Comparison of ENCODE assay signal across 8 mouse cellular contexts in the genomic region with DNA sequence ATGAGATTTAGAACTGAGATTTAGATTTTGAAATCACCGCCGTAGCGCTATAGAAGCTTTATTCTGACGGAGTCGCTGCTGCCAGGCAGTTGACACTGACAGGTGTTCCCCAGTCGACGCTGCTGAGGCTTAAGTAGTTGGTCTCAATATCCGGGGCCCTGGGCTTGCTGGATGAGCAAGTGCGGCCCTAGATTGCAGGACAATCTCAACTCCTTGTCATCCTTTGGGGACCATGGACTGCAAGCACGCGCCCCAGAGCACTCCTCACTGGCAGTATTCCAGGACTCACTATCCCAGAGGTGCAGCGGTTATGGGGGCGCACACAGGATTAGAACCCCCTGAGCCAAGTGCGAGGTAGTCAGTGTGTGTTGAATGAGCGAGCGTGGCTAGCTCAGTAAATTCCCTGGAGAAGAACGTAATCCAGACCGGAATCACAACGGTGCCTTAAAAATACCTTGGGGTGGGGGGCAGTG. TPM values are rescaled to one million over a fixed set of nuclear protein-coding genes. Genes with fewer than 3 reads are reported as not detected.
DNase-seq lines count a peak whose midpoint lies in the region; ATAC-seq lines count a peak whose summit lies in the region.

No protein-coding gene starts in this region.

- H3K27ac ChIP-seq in embryonic facial prominence, embryonic 15.5 days (replicated peaks), result no peak overlapping the region
- no peak overlapping the region for H3K27ac ChIP-seq in intestine, embryonic 16.5 days (ENCODE audit: low read length)
- H3K27ac ChIP-seq in neural tube, embryonic 14.5 days (ENCODE audit: low read depth, low read length), result peak overlapping the region; percentile 53; the same call in 1 of the 2 replicates

- H3K27me3 ChIP-seq in embryonic facial prominence, embryonic 15.5 days, result peaks cover 71% of the 10 kb centered on the region
- H3K27me3 ChIP-seq in intestine, embryonic 16.5 days (replicated peaks; ENCODE audit: control insufficient read depth, insufficient read depth, low read length), result peaks cover 40% of the 10 kb centered on the region
- peaks cover 26% of the 10 kb centered on the region for H3K27me3 ChIP-seq in neural tube, embryonic 14.5 days (ENCODE audit: control insufficient read depth, insufficient read depth, low read length)

- WGBS in embryonic facial prominence, embryonic 15.5 days, result 9% methylated on average over 19 of the region's 19 CpGs
- 12% methylated on average over 19 of the region's 19 CpGs for WGBS in intestine, embryonic 16.5 days
- WGBS in neural tube, embryonic 14.5 days, result 6% methylated on average over 19 of the region's 19 CpGs

- peak; percentile 21 to 39 for DNase-seq in left cerebral cortex, adult 18-20 months (ENCODE audit: low spot score in 2 of 2)
- DNase-seq in left cerebral cortex, adult 11 months (ENCODE audit: low spot score), result no peak
- DNase-seq in urinary bladder, adult 2 months (ENCODE audit: low spot score), result no peak
- DNase-seq in spleen, postnatal 4 days (ENCODE audit: low spot score in 2 of 2), result no peak
- DNase-seq in gastrocnemius, postnatal 10 days, result no peak

- 0 out of 2 replicates have a peak, but pooled peaks have one; percentile 12 for ATAC-seq in embryonic facial prominence, embryonic 15.5 days (ENCODE audit: insufficient number of reproducible peaks, low FRiP score, low TSS enrichment, low read depth)
- peak; percentile 32; the same call in 1 of the 2 replicates for ATAC-seq in intestine, embryonic 16.5 days
- ATAC-seq in neural tube, embryonic 14.5 days (ENCODE audit: low read depth), result peak; percentile 10; the same call in 1 of the 2 replicates

- 0 out of 2 replicates have a peak, but pooled peaks cover 6% of the 10 kb centered on the region for H3K9me3 ChIP-seq in embryonic facial prominence, embryonic 15.5 days (replicated peaks)
- peaks cover 3% of the 10 kb centered on the region; the same call in 1 of the 2 replicates for H3K9me3 ChIP-seq in intestine, embryonic 16.5 days (ENCODE audit: control insufficient read depth, low read length)
- H3K9me3 ChIP-seq in neural tube, embryonic 14.5 days (ENCODE audit: control insufficient read depth, low read length), result no peaks in the 10 kb centered on the region

- H3K4me1 ChIP-seq in embryonic facial prominence, embryonic 15.5 days, result peaks cover 19% of the 10 kb centered on the region
- peaks cover 8% of the 10 kb centered on the region for H3K4me1 ChIP-seq in intestine, embryonic 16.5 days (ENCODE audit: control insufficient read depth, insufficient read depth, low read length)
- peaks cover 6% of the 10 kb centered on the region; the same call in 1 of the 2 replicates for H3K4me1 ChIP-seq in neural tube, embryonic 14.5 days (ENCODE audit: control insufficient read depth, insufficient read depth, low read length)

- no peaks in the 10 kb centered on the region for H3K36me3 ChIP-seq in embryonic facial prominence, embryonic 15.5 days
- no peaks in the 10 kb centered on the region for H3K36me3 ChIP-seq in intestine, embryonic 16.5 days (ENCODE audit: control insufficient read depth, insufficient read depth, low read length)
- no peaks in the 10 kb centered on the region for H3K36me3 ChIP-seq in neural tube, embryonic 14.5 days (ENCODE audit: control insufficient read depth, insufficient read depth, low read length)

- H3K9ac ChIP-seq in embryonic facial prominence, embryonic 15.5 days, result no peak overlapping the region
- H3K9ac ChIP-seq in intestine, embryonic 16.5 days (ENCODE audit: low read depth, low read length), result 0 out of 2 replicates have a peak overlapping the region, but pooled peaks have one; percentile 62
- H3K9ac ChIP-seq in neural tube, embryonic 14.5 days (replicated peaks; ENCODE audit: low read depth, low read length), result peak overlapping the region; percentile 65

- H3K4me2 ChIP-seq in embryonic facial prominence, embryonic 15.5 days (replicated peaks), result peak overlapping the region; percentile 97
- peak overlapping the region; percentile 97 for H3K4me2 ChIP-seq in intestine, embryonic 16.5 days (ENCODE audit: low read depth, low read length)
- H3K4me2 ChIP-seq in neural tube, embryonic 14.5 days (ENCODE audit: low read depth, low read length), result peak overlapping the region; percentile 95

- peak overlapping the region; percentile 52 for H3K4me3 ChIP-seq in embryonic facial prominence, embryonic 15.5 days (replicated peaks)
- peak overlapping the region; percentile 56 for H3K4me3 ChIP-seq in intestine, embryonic 16.5 days (ENCODE audit: low read length)
- H3K4me3 ChIP-seq in neural tube, embryonic 14.5 days (ENCODE audit: low read depth, low read length), result peak overlapping the region; percentile 64

RNA-seq across cellular contexts. Expression of a gene that starts 1.7 kb away (rescaled TPM):
- total RNA-seq in left cerebral cortex, adult 18-20 months (2021), result 10 to 100 TPM; 79.9 to 84.9 TPM
- 0.63 and 0.84 TPM in 2 replicates for polyA plus RNA-seq in embryonic facial prominence, embryonic 15.5 days (2015; fragmentation: Nextera tagmentation; extraction: Ambion mirVana)
- 0.87 and 0.94 TPM in 2 replicates for polyA plus RNA-seq in intestine, embryonic 16.5 days (2015; fragmentation: Nextera tagmentation; extraction: Ambion mirVana)
- polyA plus RNA-seq in neural tube, embryonic 14.5 days (2014; fragmentation: Nextera tagmentation; extraction: Ambion mirVana), result 5.2 and 6.3 TPM in 2 replicates
- 2.0 and 3.6 TPM in 2 replicates for polyA plus RNA-seq in urinary bladder, adult 2 months (2012; rRNA removed)
- total RNA-seq in gastrocnemius, postnatal 10 days (2021), result 1 to 10 TPM in 1 of 2 experiments, under 1 TPM in 1; 0.54 to 1.5 TPM

Comparison
In these comparisons a context has a peak if more than half of its experiments do, and no peak if none do; other contexts are left out.
1. DNase-seq: peak in left cerebral cortex, adult 18-20 months (2 of 2); none in left cerebral cortex, adult 11 months (single experiment), urinary bladder, adult 2 months (single experiment), spleen, postnatal 4 days (0 of 2) and gastrocnemius, postnatal 10 days (single experiment).
2. Peak in every context shown above with its lines, with median percentiles within 50 percentile points of each other: ATAC-seq, H3K4me2 ChIP-seq and H3K4me3 ChIP-seq.